Mouse (Mus musculus) stomach, postnatal 0 days (tissue): Measurements from ENCODE around the gene Cnot2. TPM values are rescaled to one million over a fixed set of nuclear protein-coding genes. Genes with fewer than 3 reads are reported as not detected.
"Not testable (repeated sequence)": the region's sequence is repeated elsewhere in the genome, so short reads cannot be mapped to it uniquely, and the experiment has no call there.

Source experiments
- ATAC-seq: fragments of 200-750 bp; cut with Nextera tagmentation; 2 replicates; pipeline ENCODE4 v1.8.0; 2017; ENCODE audit not compliant: low FRiP score, low TSS enrichment
- DNase-seq: peaks from one replicate; pipeline ENCODE4 v3.0.0-alpha.2; 2016; ENCODE audit warnings: low spot score
- H3K27ac ChIP-seq: fragments of 300-500 bp; sonication (generic); replicated peaks from 2 replicates; pipeline ENCODE4 v1.5.1; 2014; ENCODE audit warnings: mild to moderate bottlenecking, control low read depth
- H3K27me3 ChIP-seq: fragments of 300-500 bp; sonication (generic); 2 replicates; pipeline ENCODE4 v1.6.1; 2014; ENCODE audit warnings: low read length; ENCODE audit not compliant: control insufficient read depth, insufficient read depth
- H3K36me3 ChIP-seq: fragments of 300-500 bp; sonication (generic); 2 replicates; pipeline ENCODE4 v1.6.1; 2014; ENCODE audit warnings: low read length, mixed read lengths; ENCODE audit not compliant: control insufficient read depth, insufficient read depth
- H3K4me1 ChIP-seq: fragments of 300-500 bp; sonication (generic); replicated peaks from 2 replicates; pipeline ENCODE4 v1.6.1; 2014; ENCODE audit warnings: antibody characterized with exemption; ENCODE audit not compliant: control insufficient read depth, insufficient read depth
- H3K4me2 ChIP-seq: fragments of 300-500 bp; sonication (generic); replicated peaks from 2 replicates; pipeline ENCODE4 v1.6.1; 2014; ENCODE audit warnings: low read depth, mild to moderate bottlenecking, control low read depth, moderate library complexity
- H3K4me3 ChIP-seq: fragments of 300-500 bp; sonication (generic); 2 replicates; pipeline ENCODE4 v1.5.1; 2014; ENCODE audit warnings: low read depth, low read length, control low read depth
- H3K9ac ChIP-seq: fragments of 300-500 bp; sonication (generic); 2 replicates; pipeline ENCODE4 v1.6.1; 2014; ENCODE audit warnings: mild to moderate bottlenecking, low read length, control low read depth, mixed read lengths
- H3K9me3 ChIP-seq: fragments of 300-500 bp; sonication (generic); 2 replicates; pipeline ENCODE4 v1.6.1; 2016; ENCODE audit warnings: low read length; ENCODE audit not compliant: control insufficient read depth
- CTCF ChIP-seq: IDR thresholded peaks from 2 replicates; pipeline ENCODE4 v1.5.1; 2016; ENCODE audit warnings: antibody characterized with exemption, low read depth, mild to moderate bottlenecking, moderate library complexity
- EP300 ChIP-seq: optimal IDR thresholded peaks from 2 replicates; pipeline ENCODE3; 2016; ENCODE audit warnings: antibody characterized with exemption
- WGBS: fragments of 180-500 bp; shearing (Covaris S2); extraction: QIAGEN DNeasy Blood & Tissue Kit; methylation state at CpG from one replicate; pipeline ENCODE4 v1.1.7; 2014; 5-methylcytosine and 5-hydroxymethylcytosine counted together
- polyA plus RNA-seq: library from polyadenylated mRNA; unstranded; fragments of >200 nt; fragmentation: Nextera tagmentation; extraction: Ambion mirVana; gene quantifications from 2 replicates; pipeline ENCODE4 v1.2.1, GENCODE M21; 2015

The Cnot2 gene
- 36.0 and 38.0 TPM in 2 replicates for polyA plus RNA-seq

GRCm38 (mm10) chr10:116581369-116581718, at the start of gene Cnot2:
Gene Cnot2 (minus strand): TSS chr10:116581511.
- TF ChIP-seq EP300 (no peak), CTCF (no peak)

GRCm38 (mm10) chr10:116628926-116629325, 47.6 kb upstream of the Cnot2 start:
- DNase-seq: no peak
- Histone ChIP-seq H3K4me2 (no peak overlapping the region), H3K27me3 (no peaks in the 10 kb centered on the region), H3K4me1 (no peaks in the 10 kb centered on the region), H3K4me3 (no peak overlapping the region), H3K9me3 (no peaks in the 10 kb centered on the region), H3K9ac (no peak overlapping the region), H3K27ac (no peak overlapping the region), H3K36me3 (no peaks in the 10 kb centered on the region)
- WGBS: 77% methylated on average over 5 of the region's 5 CpGs
- no peak for ATAC-seq
- TF ChIP-seq EP300 (no peak), CTCF (no peak)

More at GRCm38 (mm10) chr10:116581369-116581718, at the start of gene Cnot2:
- Histone ChIP-seq H3K4me3 (peak within 1 kb of the TSS; percentile 97), H3K9me3 (no peaks in the 10 kb centered on the region), H3K27ac (peak within 1 kb of the TSS; percentile 97), H3K4me2 (peak within 1 kb of the TSS; percentile 81), H3K36me3 (no peaks in the 10 kb centered on the region), H3K27me3 (no peaks in the 10 kb centered on the region), H3K4me1 (no peaks in the 10 kb centered on the region), H3K9ac (peak within 1 kb of the TSS; percentile 96)
- 1% methylated on average over 47 of the region's 47 CpGs for WGBS
- DNase-seq (peak; percentile 93), ATAC-seq (peak; percentile 89)

- H3K4me3 ChIP-seq: no peak overlapping the region
- TF ChIP-seq CTCF: no peak
- TF ChIP-seq EP300: no peak
- no peaks in the 10 kb centered on the region for H3K27me3 ChIP-seq
- H3K27ac ChIP-seq: no peak overlapping the region
- no peak for ATAC-seq
- 0 out of 2 replicates have a peak, but pooled peaks cover 2% of the 10 kb centered on the region for H3K9me3 ChIP-seq
- WGBS: 81% methylated on average over 1 of the region's 1 CpGs
- DNase-seq: no peak
- no peak overlapping the region for H3K4me2 ChIP-seq
- H3K4me1 ChIP-seq: no peaks in the 10 kb centered on the region
- H3K36me3 ChIP-seq: no peaks in the 10 kb centered on the region
- H3K9ac ChIP-seq: no peak overlapping the region
Observed at GRCm38 (mm10) chr10:116626009-116626408, 44.7 kb upstream of the Cnot2 start.

GRCm38 (mm10) chr10:116613250-116613649, 31.9 kb upstream of the Cnot2 start:
- H3K4me1 ChIP-seq, H3K27me3 ChIP-seq, DNase-seq, H3K9ac ChIP-seq, H3K36me3 ChIP-seq, ATAC-seq, H3K4me2 ChIP-seq, H3K9me3 ChIP-seq, H3K4me3 ChIP-seq, H3K27ac ChIP-seq: not testable (repeated sequence)
- 94% methylated on average over 9 of the region's 10 CpGs for WGBS

GRCm38 (mm10) chr10:116604905-116605162, 23.5 kb upstream of the Cnot2 start:
- H3K4me2 ChIP-seq: no peak overlapping the region
- no peak for TF ChIP-seq EP300
- TF ChIP-seq CTCF: no peak
- 91% methylated on average over 4 of the region's 4 CpGs for WGBS
- DNase-seq (no peak), ATAC-seq (no peak)
- no peaks in the 10 kb centered on the region for H3K4me1 ChIP-seq
- H3K4me3 ChIP-seq: no peak overlapping the region
- no peak overlapping the region for H3K27ac ChIP-seq
- H3K9ac ChIP-seq: no peak overlapping the region
- H3K9me3 ChIP-seq: no peaks in the 10 kb centered on the region
- no peaks in the 10 kb centered on the region for H3K27me3 ChIP-seq
- H3K36me3 ChIP-seq: no peaks in the 10 kb centered on the region

GRCm38 (mm10) chr10:116604081-116604904, 23.0 kb upstream of the Cnot2 start:
- no peak for DNase-seq
- no peak overlapping the region for H3K27ac ChIP-seq
- no peak for TF ChIP-seq CTCF
- no peak for TF ChIP-seq EP300
- no peak overlapping the region for H3K4me2 ChIP-seq
- no peaks in the 10 kb centered on the region for H3K9me3 ChIP-seq
- no peaks in the 10 kb centered on the region for H3K27me3 ChIP-seq
- 75% methylated on average over 6 of the region's 6 CpGs for WGBS
- no peak for ATAC-seq
- H3K4me1 ChIP-seq: no peaks in the 10 kb centered on the region
- no peak overlapping the region for H3K9ac ChIP-seq
- no peaks in the 10 kb centered on the region for H3K36me3 ChIP-seq
- no peak overlapping the region for H3K4me3 ChIP-seq
